Mouse (Mus musculus): ENCODE measurements around the gene Ptprm.
A peak's percentile ranks its signal among the peaks of the same experiment; 100 is the strongest.

Gene Ptprm

GRCm38 (mm10) chr17:67138981-67139380 is 215.3 kb downstream of the Ptprm start:
- no peak for DNase-seq (ENCODE audit: low spot score in 2 of 2)

DNA sequence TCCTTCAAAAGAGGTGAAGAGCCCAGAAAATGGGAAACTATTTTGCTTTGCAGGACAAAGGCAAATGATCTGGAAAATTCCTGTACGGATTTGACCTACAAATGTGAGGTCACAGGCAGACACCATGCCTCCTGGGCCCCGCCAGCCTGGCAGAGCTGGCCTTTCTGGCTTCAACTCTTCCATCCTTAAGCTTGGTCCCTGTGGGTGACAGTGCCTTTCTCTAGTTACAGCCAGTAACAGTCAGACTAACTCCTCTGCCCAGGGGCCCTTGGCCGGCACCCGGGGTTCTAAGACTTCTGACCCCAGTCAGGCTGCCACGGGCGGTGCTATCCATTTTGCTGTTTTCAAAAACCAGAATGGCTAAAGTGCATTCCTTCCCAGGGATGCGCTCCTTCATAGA is 217.4 kb downstream of the Ptprm start:
- DNase-seq (ENCODE audit: low spot score in 2 of 2), result no peak

DNA sequence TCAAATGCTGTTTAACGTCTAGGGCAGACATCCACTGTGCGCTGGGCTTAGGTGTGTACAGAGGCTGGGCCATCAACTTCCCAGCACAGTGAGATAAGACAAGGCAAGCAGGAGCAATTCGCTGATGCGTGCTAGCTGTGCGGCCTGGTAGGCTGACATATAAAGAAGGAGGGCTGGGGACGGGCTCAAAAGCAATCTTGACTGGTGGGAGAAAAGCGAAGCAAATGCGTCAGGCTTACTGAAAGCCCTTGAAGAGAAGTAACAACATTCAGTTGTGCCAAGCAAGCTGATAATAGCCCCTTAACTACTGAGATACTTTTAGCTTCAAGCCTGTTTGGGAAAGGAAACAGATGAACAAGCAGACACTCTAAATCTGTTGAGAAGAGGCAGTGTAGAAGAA is 217.8 kb downstream of the Ptprm start:
- no peak for DNase-seq (ENCODE audit: low spot score in 2 of 2)

DNA sequence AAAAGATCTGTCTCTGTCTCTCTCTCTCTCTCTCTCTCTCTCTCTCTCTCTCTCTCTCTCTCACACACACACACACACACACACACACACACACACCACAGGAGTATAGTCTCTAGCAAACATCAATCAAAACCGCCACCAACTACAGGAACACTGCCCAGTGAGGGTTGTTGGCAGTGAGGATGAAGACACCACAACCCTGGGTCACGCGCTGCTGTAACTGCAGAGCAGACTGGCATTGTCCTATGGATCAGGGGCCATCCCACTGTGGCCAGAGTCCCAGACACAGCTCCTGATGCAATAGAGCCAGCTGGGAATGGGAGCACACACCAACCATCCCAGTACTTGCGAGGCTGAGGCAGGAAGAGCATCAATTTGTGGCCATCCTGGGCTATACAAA is 220.0 kb downstream of the Ptprm start:
- no peak for DNase-seq (ENCODE audit: low spot score in 2 of 2)

DNA sequence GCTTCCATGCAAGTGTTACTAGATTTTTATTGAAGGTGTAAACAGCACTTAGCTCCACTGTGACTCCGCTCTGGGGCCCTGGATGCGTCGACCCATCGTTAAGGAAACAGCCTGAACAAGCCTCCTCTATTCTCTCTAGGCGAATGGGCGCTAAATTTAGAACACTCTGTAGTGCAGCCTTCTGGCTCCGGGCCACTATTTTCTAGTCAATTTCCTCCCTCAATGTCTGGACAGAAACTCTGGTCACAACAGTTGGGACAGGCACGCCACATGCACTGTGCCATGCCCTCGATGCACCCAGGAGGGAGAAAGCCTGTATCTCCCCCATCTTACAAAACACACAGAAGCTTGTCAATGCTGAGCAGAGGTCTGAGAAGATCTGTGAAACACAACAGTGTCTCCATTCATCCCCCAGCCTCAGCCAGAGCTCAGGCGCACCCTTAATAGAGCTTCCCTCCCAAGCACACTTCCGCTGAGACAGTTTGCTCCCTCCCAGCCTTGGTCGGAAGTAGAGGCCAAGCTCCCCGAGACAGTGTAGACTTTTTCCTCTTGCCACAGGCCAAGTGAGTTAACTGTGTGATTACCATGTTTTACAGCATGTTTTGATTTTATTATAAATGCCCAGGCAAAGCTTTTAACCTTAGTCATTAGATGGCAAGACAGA is 220.7 kb downstream of the Ptprm start:
- peak in 1 of 2 experiments; percentile 19 for DNase-seq (ENCODE audit: low spot score in 2 of 2)

GRCm38 (mm10) chr17:67133026-67133425 is 221.2 kb downstream of the Ptprm start:
- DNase-seq (ENCODE audit: low spot score in 2 of 2), result no peak

GRCm38 (mm10) chr17:67127530-67127929 is 226.7 kb downstream of the Ptprm start:
- no peak for DNase-seq (ENCODE audit: low spot score in 2 of 2)

GRCm38 (mm10) chr17:67125596-67125995 is 228.7 kb downstream of the Ptprm start:
- no peak for DNase-seq (ENCODE audit: low spot score in 2 of 2)

DNA sequence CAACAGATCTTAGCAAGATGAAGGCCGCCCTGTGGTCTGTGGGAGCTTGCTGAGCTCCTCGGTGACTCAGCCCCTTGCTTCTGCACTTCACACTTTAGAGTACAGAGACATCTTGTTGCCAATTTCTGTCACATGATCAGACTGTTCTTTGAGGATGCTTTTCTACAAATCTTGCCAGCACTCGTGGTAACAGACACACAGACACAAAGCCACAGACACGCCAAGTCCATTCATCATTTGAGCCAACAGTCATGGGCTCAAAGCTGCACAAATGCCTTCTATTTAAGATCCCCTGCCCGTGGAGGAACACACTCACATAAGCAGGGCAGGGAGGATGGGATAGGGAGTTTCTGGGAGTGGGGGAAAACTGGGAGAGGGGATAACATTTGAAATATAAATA is 230.0 kb downstream of the Ptprm start:
- DNase-seq (ENCODE audit: low spot score in 2 of 2), result no peak

GRCm38 (mm10) chr17:67123722-67124121 is 230.5 kb downstream of the Ptprm start:
- no peak for DNase-seq (ENCODE audit: low spot score in 2 of 2)

- DNase-seq (ENCODE audit: low spot score in 2 of 2), result no peak
Observed at GRCm38 (mm10) chr17:67120863-67121262, 233.4 kb downstream of the Ptprm start.

- no peak for DNase-seq (ENCODE audit: low spot score in 2 of 2)
Observed at GRCm38 (mm10) chr17:67118676-67119340, 235.4 kb downstream of the Ptprm start.

DNA sequence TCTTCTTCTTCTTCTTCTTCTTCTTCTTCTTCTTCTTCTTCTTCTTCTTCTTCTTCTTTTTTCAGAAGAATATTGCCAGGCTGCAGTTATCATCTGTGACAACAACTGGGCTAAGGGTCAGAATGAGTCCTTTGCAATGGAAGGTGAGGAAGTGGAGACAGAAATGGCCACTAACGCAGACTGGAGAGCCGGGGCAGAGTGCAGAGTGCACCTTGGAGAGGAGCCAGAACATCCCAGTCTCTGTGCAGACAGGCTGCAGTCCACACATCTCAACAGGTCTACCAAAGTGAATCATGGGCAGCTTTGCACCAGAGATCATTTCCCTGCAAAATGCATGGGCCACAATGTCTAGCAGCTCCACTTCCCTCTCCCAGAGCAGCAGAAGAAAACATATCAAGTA is 239.4 kb downstream of the Ptprm start:
- no peak for DNase-seq (ENCODE audit: low spot score in 2 of 2)

GRCm38 (mm10) chr17:67112679-67113078 is 241.6 kb downstream of the Ptprm start:
- DNase-seq (ENCODE audit: low spot score in 2 of 2), result no peak

DNA sequence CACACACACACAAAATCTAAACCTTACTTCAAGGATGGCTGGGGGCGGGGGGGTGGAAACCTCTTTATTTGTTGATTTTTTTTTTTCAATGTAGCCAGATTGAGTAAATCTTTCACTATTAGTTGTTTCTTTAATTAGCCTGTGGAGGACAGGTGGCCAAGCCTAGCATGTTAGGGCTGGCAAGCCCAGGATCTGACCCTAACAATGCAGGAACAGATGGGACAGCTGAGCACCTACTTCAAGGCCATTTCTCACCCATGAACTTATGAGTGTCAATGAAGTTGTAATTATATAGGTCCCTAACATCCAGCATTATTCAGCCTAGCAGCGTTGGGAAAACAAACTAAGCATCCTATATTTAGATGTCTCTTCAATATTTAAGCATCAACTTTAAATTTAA is 248.1 kb downstream of the Ptprm start:
- no peak for DNase-seq (ENCODE audit: low spot score in 2 of 2)

- no peak for DNase-seq (ENCODE audit: low spot score in 2 of 2)
Observed at GRCm38 (mm10) chr17:67102051-67102450, 252.2 kb downstream of the Ptprm start.

- no peak for DNase-seq (ENCODE audit: low spot score in 2 of 2)
Observed at GRCm38 (mm10) chr17:67090997-67091396, 263.3 kb downstream of the Ptprm start.

DNA sequence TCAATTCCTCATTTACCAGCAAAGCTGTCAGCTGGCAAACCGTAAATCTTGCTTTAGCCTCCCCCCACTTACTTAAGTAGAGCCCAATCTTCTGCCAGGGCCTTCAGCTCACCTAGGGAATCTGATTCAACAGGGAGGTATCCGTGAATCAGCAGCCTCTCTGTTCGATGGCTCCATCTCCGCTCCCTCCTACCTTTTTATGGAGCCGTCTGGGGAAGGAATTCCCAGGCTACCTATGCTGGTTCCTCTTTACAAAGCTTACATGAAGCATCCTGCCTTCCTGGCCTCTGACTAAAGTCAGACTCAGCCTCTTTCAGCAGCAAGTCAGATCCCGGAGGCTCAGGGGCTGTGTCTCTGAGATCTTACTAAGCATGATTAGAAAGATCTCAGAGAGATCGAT is 264.1 kb downstream of the Ptprm start:
- DNase-seq (ENCODE audit: low spot score in 2 of 2), result no peak

DNA sequence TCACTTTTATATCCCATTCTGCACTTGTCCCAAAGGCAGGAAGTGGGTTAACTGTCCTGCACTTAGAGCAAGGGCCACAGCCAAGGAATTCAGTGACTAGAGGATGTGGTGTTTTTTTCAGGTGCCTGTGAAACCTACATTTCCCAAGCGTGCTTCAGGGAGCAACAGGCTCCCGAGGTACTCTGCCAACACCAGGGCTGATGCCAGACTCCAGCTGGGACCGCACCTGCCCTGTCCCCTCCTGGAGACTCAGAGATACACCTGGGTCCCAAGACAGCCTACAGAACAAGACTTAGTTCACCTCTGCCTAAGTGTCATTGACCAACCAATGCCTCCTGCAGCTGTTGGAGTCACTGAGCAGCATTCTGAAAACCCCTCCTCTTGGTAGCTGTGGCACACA is 264.6 kb downstream of the Ptprm start:
- DNase-seq (ENCODE audit: low spot score in 2 of 2), result no peak

DNA sequence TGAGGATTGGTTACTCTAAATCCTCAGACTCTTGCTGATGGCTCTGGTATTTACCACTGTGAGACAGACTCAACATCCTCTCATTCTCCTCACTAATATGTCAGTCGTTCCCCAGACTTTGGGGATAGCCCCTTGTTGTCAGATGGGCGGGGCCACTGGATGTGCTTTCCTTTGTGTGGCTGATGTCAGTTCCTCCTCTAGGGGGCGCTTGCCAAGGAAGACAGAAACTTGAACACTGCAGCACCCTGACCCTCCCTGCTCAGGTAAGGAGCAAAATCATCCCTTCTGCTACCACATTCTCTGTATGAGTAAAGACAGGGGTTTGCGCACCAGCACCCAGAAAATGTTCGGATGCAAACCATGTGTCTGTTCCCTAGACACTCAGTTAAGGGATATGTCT is 266.7 kb downstream of the Ptprm start:
- no peak for DNase-seq (ENCODE audit: low spot score in 2 of 2)

GRCm38 (mm10) chr17:67086811-67087210 is 267.4 kb downstream of the Ptprm start:
- no peak for DNase-seq (ENCODE audit: low spot score in 2 of 2)

GRCm38 (mm10) chr17:67084501-67084900 is 269.8 kb downstream of the Ptprm start:
- DNase-seq (ENCODE audit: low spot score in 2 of 2), result no peak

GRCm38 (mm10) chr17:67084093-67084492 is 270.2 kb downstream of the Ptprm start:
- no peak for DNase-seq (ENCODE audit: low spot score in 2 of 2)

GRCm38 (mm10) chr17:67079570-67079969 is 274.7 kb downstream of the Ptprm start:
- no peak for DNase-seq (ENCODE audit: low spot score in 2 of 2)

Data from urinary bladder, postnatal 36 days (tissue).